Mouse (Mus musculus): Measurements from ENCODE around the gene Dusp14. TPM values are rescaled to one million over a fixed set of nuclear protein-coding genes. Genes with fewer than 3 reads are reported as not detected.

Gene Dusp14
- polyA plus RNA-seq, 1 experiment = 8.1 TPM

- no peak overlapping the region for H3K4me3 ChIP-seq (ENCODE audit: insufficient read depth, low read depth, low read length)
- H3K27ac ChIP-seq (replicated peaks; ENCODE audit: low read depth, low read length) = no peak overlapping the region
- H3K4me1 ChIP-seq (ENCODE audit: control insufficient read depth, insufficient read depth, insufficient read length, low read length) = no peaks in the 10 kb centered on the region
Measured at GRCm38 (mm10) chr11:84013105-84013504, 56.0 kb downstream of the Dusp14 start.

- no peaks in the 10 kb centered on the region for H3K4me1 ChIP-seq (ENCODE audit: control insufficient read depth, insufficient read depth, insufficient read length, low read length)
- no peak overlapping the region for H3K4me3 ChIP-seq (ENCODE audit: insufficient read depth, low read depth, low read length)
- no peak overlapping the region for H3K27ac ChIP-seq (replicated peaks; ENCODE audit: low read depth, low read length)
Measured at GRCm38 (mm10) chr11:84011576-84011975, 57.5 kb downstream of the Dusp14 start.

GRCm38 (mm10) chr11:84011050-84011449 lies 58.0 kb downstream of the Dusp14 start:
- Histone ChIP-seq H3K27ac (replicated peaks; ENCODE audit: low read depth, low read length) (no peak overlapping the region), H3K4me1 (ENCODE audit: control insufficient read depth, insufficient read depth, insufficient read length, low read length) (no peaks in the 10 kb centered on the region), H3K4me3 (ENCODE audit: insufficient read depth, low read depth, low read length) (no peak overlapping the region)

DNA sequence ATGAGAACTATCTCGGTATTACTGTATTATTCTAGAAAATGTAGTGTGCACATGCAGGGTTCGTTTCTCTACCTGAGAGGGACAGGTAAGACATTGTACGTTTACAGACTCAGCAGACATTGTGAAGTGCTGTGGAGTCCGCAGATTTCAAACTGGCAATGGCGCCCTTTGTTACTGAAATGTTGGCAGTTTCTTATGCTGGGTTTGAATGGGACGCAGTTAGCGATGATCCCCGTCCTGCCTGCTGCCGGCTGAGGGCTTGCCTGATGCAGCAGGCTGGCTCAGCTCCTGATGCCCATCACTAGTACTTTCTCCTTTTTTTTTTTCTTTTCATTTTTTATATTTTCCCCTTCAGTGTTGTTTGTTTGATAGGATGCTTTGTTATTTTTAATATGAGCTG lies 58.6 kb downstream of the Dusp14 start:
- Histone ChIP-seq H3K4me3 (ENCODE audit: insufficient read depth, low read depth, low read length) (no peak overlapping the region), H3K27ac (replicated peaks; ENCODE audit: low read depth, low read length) (no peak overlapping the region), H3K4me1 (ENCODE audit: control insufficient read depth, insufficient read depth, insufficient read length, low read length) (no peaks in the 10 kb centered on the region)

DNA sequence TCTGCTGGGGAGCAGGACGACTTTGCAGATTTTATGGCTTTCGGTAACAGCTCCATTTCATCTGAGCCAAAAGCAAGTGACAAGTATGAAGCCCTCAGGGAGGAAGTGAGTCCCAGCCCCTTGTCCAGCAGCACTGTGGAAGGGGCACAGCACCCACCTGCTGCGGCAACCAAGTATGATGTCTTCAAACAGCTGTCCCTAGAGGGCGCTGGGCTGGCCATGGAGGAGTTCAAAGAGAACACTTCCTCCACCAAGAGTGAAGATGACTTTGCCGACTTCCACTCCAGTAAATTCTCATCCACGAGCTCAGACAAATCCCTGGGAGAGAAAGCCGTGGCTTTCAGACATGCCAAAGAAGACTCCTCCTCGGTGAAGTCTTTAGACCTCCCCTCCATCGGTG lies 60.1 kb downstream of the Dusp14 start:
- Histone ChIP-seq H3K4me1 (ENCODE audit: control insufficient read depth, insufficient read depth, insufficient read length, low read length) (no peaks in the 10 kb centered on the region), H3K27ac (replicated peaks; ENCODE audit: low read depth, low read length) (no peak overlapping the region), H3K4me3 (ENCODE audit: insufficient read depth, low read depth, low read length) (no peak overlapping the region)

GRCm38 (mm10) chr11:84003986-84004385 lies 65.1 kb downstream of the Dusp14 start:
- H3K4me1 ChIP-seq (ENCODE audit: control insufficient read depth, insufficient read depth, insufficient read length, low read length) = no peaks in the 10 kb centered on the region
- no peak overlapping the region for H3K4me3 ChIP-seq (ENCODE audit: insufficient read depth, low read depth, low read length)
- no peak overlapping the region for H3K27ac ChIP-seq (replicated peaks; ENCODE audit: low read depth, low read length)

DNA sequence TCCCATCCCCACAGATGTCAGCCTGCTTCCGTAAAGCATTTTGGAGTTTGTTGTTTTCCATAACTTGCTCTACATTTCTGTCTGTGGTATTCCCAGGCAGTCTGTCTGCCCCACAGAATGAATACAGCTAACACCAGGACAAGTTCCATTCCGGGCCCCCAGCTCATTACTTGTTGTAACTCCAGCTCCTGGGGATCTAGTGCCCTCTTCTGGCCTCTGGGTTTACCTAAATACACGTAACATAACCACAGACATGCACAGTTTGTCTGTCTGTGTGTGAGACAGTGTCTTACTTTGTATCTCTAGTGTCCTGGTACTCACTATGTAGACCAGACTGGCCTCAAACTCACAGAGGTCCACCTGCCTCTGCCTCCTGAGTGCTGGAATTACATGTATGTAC lies 67.8 kb downstream of the Dusp14 start:
- no peak overlapping the region for H3K27ac ChIP-seq (replicated peaks; ENCODE audit: low read depth, low read length)
- no peaks in the 10 kb centered on the region for H3K4me1 ChIP-seq (ENCODE audit: control insufficient read depth, insufficient read depth, insufficient read length, low read length)
- no peak overlapping the region for H3K4me3 ChIP-seq (ENCODE audit: insufficient read depth, low read depth, low read length)

DNA sequence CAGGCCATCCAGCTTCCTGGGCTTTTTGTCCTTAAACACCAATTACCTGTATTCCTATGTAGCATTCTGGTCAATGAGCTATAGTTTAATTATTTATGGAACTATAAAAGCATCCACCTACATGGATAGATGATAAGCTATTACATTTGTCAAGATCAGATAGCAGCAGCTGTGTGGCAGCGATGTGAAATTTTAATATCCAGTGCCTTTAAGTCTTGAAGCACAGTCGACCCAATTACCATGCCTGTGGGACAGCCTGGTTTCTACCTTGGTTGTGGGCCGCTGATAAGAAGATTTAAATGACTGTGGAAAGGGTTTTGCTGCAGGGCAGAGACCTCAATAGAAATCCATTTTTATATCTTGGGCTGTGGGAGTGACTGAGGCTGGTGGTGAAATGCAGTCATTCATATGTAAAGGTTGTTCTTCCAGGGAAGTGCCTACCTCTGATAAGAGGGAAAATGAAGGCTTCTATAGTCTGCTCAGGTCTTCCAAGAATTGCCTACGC lies 69.6 kb downstream of the Dusp14 start:
- Histone ChIP-seq H3K27ac (replicated peaks; ENCODE audit: low read depth, low read length) (no peak overlapping the region), H3K4me1 (ENCODE audit: control insufficient read depth, insufficient read depth, insufficient read length, low read length) (no peaks in the 10 kb centered on the region), H3K4me3 (ENCODE audit: insufficient read depth, low read depth, low read length) (no peak overlapping the region)

- no peak overlapping the region for H3K27ac ChIP-seq (replicated peaks; ENCODE audit: low read depth, low read length)
- H3K4me1 ChIP-seq (ENCODE audit: control insufficient read depth, insufficient read depth, insufficient read length, low read length) = no peaks in the 10 kb centered on the region
- H3K4me3 ChIP-seq (ENCODE audit: insufficient read depth, low read depth, low read length) = no peak overlapping the region
Measured at GRCm38 (mm10) chr11:83998993-83999392, 70.1 kb downstream of the Dusp14 start.

Other genes starting within 250 kb of the Dusp14 start
- gene Hnf1b, start 219.2 kb downstream of the Dusp14 start, polyA plus RNA-seq (2012; ENCODE audit: insufficient read depth, insufficient read length, missing spikeins) = not detected in 2 replicates
- 13.7 and 15.9 TPM in 2 replicates for gene Ddx52, start 127.2 kb downstream of the Dusp14 start, polyA plus RNA-seq (2012; ENCODE audit: insufficient read depth, insufficient read length, missing spikeins)
- gene Synrg, start 104.8 kb downstream of the Dusp14 start, polyA plus RNA-seq (2012; ENCODE audit: insufficient read depth, insufficient read length, missing spikeins) = 13.4 and 20.3 TPM in 2 replicates
- 5.4 and 5.5 TPM in 2 replicates for gene Tada2a, start 60.3 kb upstream of the Dusp14 start, polyA plus RNA-seq (2012; ENCODE audit: insufficient read depth, insufficient read length, missing spikeins)
- gene Acaca, start 60.4 kb upstream of the Dusp14 start, polyA plus RNA-seq (2012; ENCODE audit: insufficient read depth, insufficient read length, missing spikeins) = 941 and 1,135 TPM in 2 replicates
- not detected in 2 replicates for gene Gm11437, start 98.2 kb upstream of the Dusp14 start, polyA plus RNA-seq (2012; ENCODE audit: insufficient read depth, insufficient read length, missing spikeins)

Measured in brown adipose tissue, adult 24 weeks (tissue).